Mouse (Mus musculus) CH12.LX (cell line): ENCODE measurements at regions not wholly inside any gene's neighbourhood (a gene's known extent, or its start where the extent isn't known, plus 50 kb on each side); places are given as distances from the start of the nearest gene placed in this dataset.

ENCODE experiments used
- CHD1 ChIP-seq: IDR thresholded peaks from 2 replicates; pipeline ENCODE4 v1.6.1; 2012; ENCODE audit warnings: low read depth, low read length, improper control_type of control experiment, inconsistent platforms
- CTCF ChIP-seq, 2 experiments: IDR thresholded peaks in 1 of 2; conservative IDR thresholded peaks in 1 of 2; 2 replicates each; pipeline ENCODE4 v1.5.1; 2011 to 2012; ENCODE audit warnings: low read depth in 2 of 2, low read length in 2 of 2, improper control_type of control experiment in 1 of 2, inconsistent platforms in 1 of 2, mild to moderate bottlenecking in 1 of 2, moderate library complexity in 1 of 2
- E2F4 ChIP-seq: IDR thresholded peaks from 2 replicates; pipeline ENCODE4 v1.6.1; 2011; ENCODE audit warnings: low read depth, low read length, improper control_type of control experiment; ENCODE audit not compliant: insufficient replicate concordance
- MYC ChIP-seq: IDR thresholded peaks from 2 replicates; pipeline ENCODE4 v1.6.1; 2011; ENCODE audit warnings: low read depth, mild to moderate bottlenecking, improper control_type of control experiment, low read length
- POLR2A ChIP-seq: IDR thresholded peaks from 2 replicates; pipeline ENCODE4 v1.6.1; 2011; ENCODE audit warnings: low read depth, mild to moderate bottlenecking, improper control_type of control experiment, low read length
- RCOR1 ChIP-seq: conservative IDR thresholded peaks from 2 replicates; pipeline ENCODE4 v1.6.1; 2012; ENCODE audit warnings: low read depth, mild to moderate bottlenecking, inconsistent platforms, low read length, improper control_type of control experiment
- TCF12 ChIP-seq: IDR thresholded peaks from 2 replicates; pipeline ENCODE4 v1.6.1; 2014; ENCODE audit warnings: low read depth, mild to moderate bottlenecking, inconsistent platforms, low read length, improper control_type of control experiment
- ZC3H11A ChIP-seq: IDR thresholded peaks from 2 replicates; pipeline ENCODE4 v1.6.1; 2012; ENCODE audit warnings: low read depth, mild to moderate bottlenecking, inconsistent platforms, low read length, improper control_type of control experiment

- TF ChIP-seq ZC3H11A (no peak), CTCF (conservative IDR thresholded peaks at IDR 0.05 in 1 of 2, IDR thresholded peaks at IDR 0.05 in 1 of 2; ENCODE audit: low read depth in 2 of 2, low read length in 2 of 2) (no peak), TCF12 (no peak), POLR2A (no peak), CHD1 (no peak), MYC (no peak), E2F4 (no peak), RCOR1 (no peak)
Observed at GRCm38 (mm10) chr1:18567086-18567485, 302.1 kb upstream of the Defb41 start.
